Mouse (Mus musculus) kidney, postnatal 4 days (tissue): ENCODE data around the gene 9930111J21Rik1.
"Not testable (repeated sequence)": the region's sequence is repeated elsewhere in the genome, so short reads cannot be mapped to it uniquely, and the experiment has no call there.

Experiments
- DNase-seq, 2 experiments: peaks; one replicate each; pipeline ENCODE4 v3.0.0; 2021; ENCODE audit warnings: mixed read lengths in 2 of 2

Gene 9930111J21Rik1

DNA sequence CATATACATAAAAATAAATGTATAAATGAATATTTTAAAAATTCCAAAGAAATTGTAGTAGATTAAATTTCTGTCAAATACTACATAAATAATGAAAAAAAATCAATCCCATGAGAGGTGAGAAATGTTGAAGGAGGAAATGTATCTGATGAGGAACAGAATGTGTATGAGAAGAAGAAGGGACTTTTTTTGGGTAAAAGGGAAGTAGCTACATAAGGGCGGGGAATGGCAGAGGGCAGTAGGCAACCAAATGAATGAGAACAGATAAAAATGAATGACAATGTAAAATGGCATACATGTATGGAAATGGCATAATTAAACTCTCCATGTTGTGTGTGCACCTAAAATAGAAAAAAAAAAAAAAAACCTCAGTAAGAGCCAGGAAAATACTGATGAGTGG lies 65.6 kb downstream of the 9930111J21Rik1 start:
- no peak for DNase-seq

DNA sequence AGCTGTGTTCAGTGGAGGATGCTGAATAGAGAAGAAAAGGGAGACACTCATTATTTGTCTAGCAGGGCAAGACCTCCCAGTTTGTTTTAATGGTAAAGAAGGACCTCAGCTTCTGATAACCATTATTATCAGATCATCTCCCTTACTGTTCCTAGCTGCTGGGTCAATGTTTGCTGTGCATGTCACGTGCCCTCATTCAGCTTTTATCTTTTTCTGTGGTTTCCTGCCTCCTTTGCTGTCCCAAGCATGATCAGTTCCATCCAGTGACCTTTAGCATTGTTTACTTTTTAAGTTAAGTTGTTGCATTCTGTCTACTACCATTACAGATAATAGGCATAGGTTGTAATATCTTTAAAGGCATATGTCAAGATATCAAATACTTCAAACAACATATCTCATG lies 70.7 kb downstream of the 9930111J21Rik1 start:
- no peak for DNase-seq

DNA sequence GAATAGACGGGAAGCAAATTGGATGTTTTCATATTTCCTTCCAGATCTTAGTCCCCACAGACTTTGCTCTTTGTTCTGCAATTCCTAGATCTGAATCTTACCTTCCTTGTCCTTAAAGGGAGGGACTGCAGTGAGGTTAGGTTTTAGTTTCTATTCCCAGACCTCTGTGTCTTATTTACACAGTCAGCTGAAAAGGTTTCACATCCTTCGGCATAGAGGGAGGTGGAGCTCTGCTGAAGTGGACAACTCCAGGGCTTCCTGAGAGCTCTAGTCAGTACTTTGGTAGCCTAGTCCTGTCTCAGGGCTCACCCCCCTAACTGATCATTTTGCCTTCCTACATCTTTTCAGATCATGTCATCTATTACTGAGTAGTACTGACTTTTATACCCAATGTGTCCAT lies 77.2 kb downstream of the 9930111J21Rik1 start, which contains the start of gene Gm5431:
TSS of gene Gm5431 (minus strand) at position 194 of the 400 bp plus-strand sequence.
- DNase-seq, result no peak

DNA sequence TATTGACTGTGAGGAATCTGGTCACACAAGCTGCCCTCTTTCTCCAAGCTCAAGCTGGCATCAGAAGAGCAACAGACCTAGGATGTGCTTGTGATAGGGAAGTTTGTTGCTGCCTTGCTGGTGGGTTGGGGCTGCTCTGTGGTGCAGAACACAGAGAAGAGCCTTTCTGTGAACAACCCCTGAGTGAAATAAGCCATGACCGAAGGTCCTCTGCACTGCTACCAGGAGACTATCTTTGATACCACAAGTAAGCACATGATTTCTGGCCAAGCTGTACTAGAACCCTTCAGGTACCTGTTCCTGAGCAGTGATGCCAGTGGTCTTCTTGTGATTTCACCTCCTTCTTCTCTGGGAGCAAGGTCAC lies 77.6 kb downstream of the 9930111J21Rik1 start:
- not testable (repeated sequence) for DNase-seq

DNA sequence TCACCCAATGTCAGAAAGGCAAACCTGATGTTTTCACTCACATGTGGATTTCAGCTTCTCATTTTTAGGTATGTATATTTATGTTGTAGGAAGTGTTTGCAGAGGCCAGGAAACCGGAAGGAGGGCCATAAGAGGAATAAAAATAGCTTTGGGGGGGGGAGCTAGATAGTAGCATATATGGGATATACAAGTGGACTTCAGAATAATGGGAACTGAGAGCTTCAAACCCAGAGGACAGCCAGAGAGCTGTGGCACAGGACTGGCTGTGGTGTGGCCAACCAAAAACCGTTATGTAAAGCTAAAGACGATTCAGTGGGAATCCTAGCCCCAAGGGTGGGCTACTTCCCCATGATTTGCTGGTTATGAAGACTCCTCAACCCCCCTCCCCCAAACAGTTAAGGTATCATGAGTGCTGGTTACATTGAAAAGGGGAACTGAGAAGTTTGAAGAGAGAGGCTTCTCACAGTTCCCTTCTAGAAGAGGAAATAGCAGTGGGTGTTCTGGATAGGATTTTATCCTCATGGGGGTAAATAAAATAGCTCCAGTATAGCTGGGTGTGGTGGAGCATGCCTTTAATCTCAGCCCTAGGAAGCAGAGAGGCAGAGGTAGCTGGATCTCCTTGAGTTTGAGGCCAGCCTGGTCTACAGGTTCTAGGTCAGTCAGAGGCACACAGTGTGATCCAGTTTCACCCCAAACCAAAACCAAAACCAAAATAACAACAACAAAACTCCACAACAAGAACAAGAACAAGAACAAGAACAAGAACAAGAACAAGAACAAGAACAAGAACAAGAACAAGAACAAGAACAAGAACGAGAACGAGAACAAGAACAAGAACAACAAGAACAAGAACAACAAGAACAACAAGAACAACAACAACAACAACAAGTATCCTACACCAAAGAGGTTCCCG lies 78.3 kb downstream of the 9930111J21Rik1 start:
- not testable (repeated sequence) for DNase-seq

DNA sequence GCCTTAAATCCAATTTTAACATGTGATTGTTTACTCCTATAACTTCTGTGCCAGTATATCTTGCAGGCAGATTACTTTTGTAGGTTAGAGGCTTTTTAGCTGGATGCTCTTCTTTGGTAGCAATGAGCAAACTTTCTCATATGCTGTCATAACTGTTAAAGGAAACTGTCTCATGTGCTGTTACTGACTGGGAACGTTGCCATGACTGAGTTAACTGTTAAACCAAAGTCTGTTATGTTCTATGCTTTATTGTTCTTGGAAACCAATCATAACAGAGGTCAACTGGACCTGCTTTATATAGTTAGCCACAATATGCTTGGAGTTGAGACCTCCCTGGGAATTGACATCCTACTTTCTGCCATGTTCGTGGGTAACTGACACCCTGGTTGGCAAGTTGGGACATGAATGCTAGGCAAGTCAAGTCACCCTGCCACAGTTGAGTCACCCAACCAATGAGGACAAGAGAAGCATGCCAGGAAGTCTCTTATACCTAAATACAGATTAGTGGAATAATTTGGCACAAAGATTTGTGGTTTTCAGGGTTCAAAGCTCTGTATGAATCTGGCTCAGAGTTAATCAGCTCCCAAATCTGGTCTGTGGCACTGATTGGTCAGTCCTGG lies 80.3 kb downstream of the 9930111J21Rik1 start:
- no peak for DNase-seq
